In the genomic region with DNA sequence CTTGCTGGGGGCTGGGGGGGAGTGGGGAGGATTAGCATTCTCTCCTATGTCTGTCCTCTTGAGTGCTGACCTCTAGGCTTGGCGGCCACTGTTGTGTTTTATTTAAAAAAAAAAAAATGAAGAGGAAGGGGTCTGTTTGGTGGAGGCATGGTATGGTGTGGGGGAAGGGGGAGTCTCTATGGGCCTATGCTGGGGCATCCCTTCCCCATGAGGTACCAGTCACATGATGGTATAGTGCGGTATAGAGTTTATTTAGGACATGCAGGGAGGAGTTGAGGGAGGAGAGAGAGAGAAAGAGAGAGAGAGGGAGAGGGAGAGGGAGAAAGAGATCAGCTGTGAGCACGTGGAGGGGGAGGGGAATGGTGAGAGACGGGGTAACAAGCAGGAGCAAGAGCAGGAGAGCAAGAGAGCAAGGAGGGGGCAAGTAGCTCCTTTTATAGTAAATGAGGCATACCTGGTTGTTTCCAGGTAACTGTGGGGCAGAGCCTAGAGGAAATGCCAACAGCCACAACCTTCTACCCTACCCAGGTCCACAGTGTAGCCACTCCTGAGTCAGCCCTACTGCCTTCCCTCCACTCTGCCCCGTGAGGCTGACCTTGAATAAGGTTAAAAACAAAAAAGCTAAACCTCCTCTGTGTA, we compare ENCODE assay signal across 10 mouse cellular contexts. TPM values are rescaled to one million over a fixed set of nuclear protein-coding genes. Genes with fewer than 3 reads are reported as not detected.
DNase-seq lines count a peak whose midpoint lies in the region; ATAC-seq lines count a peak whose summit lies in the region.
"Had no signal": no experiment of that assay in that cellular context is flagged by ENCODE, and none has a peak within 500 bp of the region (broad histone marks: within the 10 kb centered on the region; RNA-seq: fewer than 3 reads in every experiment).

No protein-coding gene starts in this region.

- ATAC-seq in kidney, embryonic 16.5 days (ENCODE audit: low FRiP score, low TSS enrichment): peak; percentile 62
- peak; percentile 32 for ATAC-seq in lung, embryonic 16.5 days (ENCODE audit: low read depth)
- no peak; the same call in 1 of the 2 replicates for ATAC-seq in midbrain, embryonic 11.5 days (ENCODE audit: low FRiP score)
- no peak for ATAC-seq in frontal cortex, adult (ENCODE audit: low TSS enrichment)

- WGBS in kidney, embryonic 16.5 days: 53% methylated on average over 5 of the region's 5 CpGs
- WGBS in lung, embryonic 16.5 days: 25% methylated on average over 5 of the region's 5 CpGs
- WGBS in midbrain, embryonic 11.5 days: 52% methylated on average over 5 of the region's 5 CpGs

- no peak overlapping the region for H3K9ac ChIP-seq in kidney, embryonic 16.5 days (replicated peaks; ENCODE audit: low read length)
- no peak overlapping the region for H3K9ac ChIP-seq in lung, embryonic 16.5 days (ENCODE audit: low read length)
- H3K9ac ChIP-seq in midbrain, embryonic 11.5 days (ENCODE audit: low read length): no peak overlapping the region
- H3K9ac ChIP-seq: heart, embryonic 15.5 days; limb, embryonic 12.5 days had no signal

- H3K9me3 ChIP-seq in kidney, embryonic 16.5 days (ENCODE audit: low read length): no peaks in the 10 kb centered on the region
- no peaks in the 10 kb centered on the region for H3K9me3 ChIP-seq in lung, embryonic 16.5 days (ENCODE audit: control insufficient read depth, low read length)
- no peaks in the 10 kb centered on the region for H3K9me3 ChIP-seq in midbrain, embryonic 11.5 days (ENCODE audit: control insufficient read depth, low read length)
- H3K9me3 ChIP-seq: heart, embryonic 15.5 days; limb, embryonic 12.5 days had no signal

- peak overlapping the region; percentile 65; the same call in 1 of the 2 replicates for H3K27ac ChIP-seq in kidney, embryonic 16.5 days (ENCODE audit: low read length)
- H3K27ac ChIP-seq in lung, embryonic 16.5 days (ENCODE audit: low read length): peak overlapping the region; percentile 88
- H3K27ac ChIP-seq in midbrain, embryonic 11.5 days (ENCODE audit: low read depth, low read length): no peak overlapping the region
- H3K27ac ChIP-seq: heart, embryonic 15.5 days; limb, embryonic 12.5 days had no signal

- H3K4me3 ChIP-seq in kidney, embryonic 16.5 days (ENCODE audit: low read length): no peak overlapping the region
- no peak overlapping the region for H3K4me3 ChIP-seq in lung, embryonic 16.5 days (ENCODE audit: low read length)
- no peak overlapping the region for H3K4me3 ChIP-seq in midbrain, embryonic 11.5 days (ENCODE audit: low read depth, low read length)
- H3K4me3 ChIP-seq: heart, embryonic 15.5 days; limb, embryonic 12.5 days had no signal

- peaks cover 42% of the 10 kb centered on the region for H3K4me1 ChIP-seq in kidney, embryonic 16.5 days (ENCODE audit: insufficient read depth, low read length)
- H3K4me1 ChIP-seq in lung, embryonic 16.5 days (replicated peaks; ENCODE audit: control insufficient read depth, insufficient read depth, low read length): peaks cover 30% of the 10 kb centered on the region
- H3K4me1 ChIP-seq in midbrain, embryonic 11.5 days (ENCODE audit: control insufficient read depth, insufficient read depth, low read length): no peaks in the 10 kb centered on the region
- H3K4me1 ChIP-seq: heart, embryonic 15.5 days had no signal

- peak; percentile 33 to 41 for DNase-seq in urinary bladder, postnatal 36 days (ENCODE audit: low spot score in 2 of 2)
- no peak for DNase-seq in urinary bladder, postnatal 25 days (ENCODE audit: low spot score)
- DNase-seq in midbrain, embryonic 11.5 days (ENCODE audit: low spot score, missing footprints): no peak
- DNase-seq in retina, postnatal 1 day: no peak
- DNase-seq: cerebellum, adult 9-11 months had no signal

- no peaks in the 10 kb centered on the region for H3K27me3 ChIP-seq in kidney, embryonic 16.5 days (ENCODE audit: insufficient read depth, low read length)
- no peaks in the 10 kb centered on the region for H3K27me3 ChIP-seq in lung, embryonic 16.5 days (ENCODE audit: control insufficient read depth, insufficient read depth, low read depth, low read length)
- H3K27me3 ChIP-seq in midbrain, embryonic 11.5 days (ENCODE audit: control insufficient read depth, insufficient read depth, low read length): no peaks in the 10 kb centered on the region
- H3K27me3 ChIP-seq: heart, embryonic 15.5 days; limb, embryonic 12.5 days had no signal

- H3K4me2 ChIP-seq in kidney, embryonic 16.5 days (replicated peaks; ENCODE audit: low read depth, low read length): 0 out of 2 replicates have a peak overlapping the region, but pooled peaks have one; percentile 3
- H3K4me2 ChIP-seq in lung, embryonic 16.5 days (ENCODE audit: low read depth, low read length): peak overlapping the region; percentile 30
- H3K4me2 ChIP-seq in midbrain, embryonic 11.5 days: no peak overlapping the region
- H3K4me2 ChIP-seq: heart, embryonic 15.5 days; limb, embryonic 12.5 days had no signal

- no peaks in the 10 kb centered on the region for H3K36me3 ChIP-seq in kidney, embryonic 16.5 days (ENCODE audit: insufficient read depth, low read length)
- no peaks in the 10 kb centered on the region for H3K36me3 ChIP-seq in lung, embryonic 16.5 days (ENCODE audit: control insufficient read depth, insufficient read depth, low read length)
- H3K36me3 ChIP-seq in midbrain, embryonic 11.5 days (ENCODE audit: control insufficient read depth, insufficient read depth, low read length): no peaks in the 10 kb centered on the region
- H3K36me3 ChIP-seq: heart, embryonic 15.5 days; limb, embryonic 12.5 days had no signal

RNA-seq across cellular contexts. Expression of gene 0610040J01Rik, which starts 15.4 kb away (rescaled TPM):
- polyA plus RNA-seq in kidney, embryonic 16.5 days (2015; fragmentation: Nextera tagmentation; extraction: Ambion mirVana): 63.1 and 66.3 TPM in 2 replicates
- polyA plus RNA-seq in lung, embryonic 16.5 days (2015; fragmentation: Nextera tagmentation; extraction: Ambion mirVana): 26.7 and 27.7 TPM in 2 replicates
- polyA plus RNA-seq in midbrain, embryonic 11.5 days (2014; fragmentation: Nextera tagmentation; extraction: Ambion mirVana): 0.90 and 0.96 TPM in 2 replicates

Comparison
In these comparisons a context has a peak if more than half of its experiments do, and no peak if none do; other contexts are left out.
1. DNase-seq: peak in urinary bladder, postnatal 36 days (2 of 2); none in urinary bladder, postnatal 25 days (single experiment), midbrain, embryonic 11.5 days (single experiment) and retina, postnatal 1 day (single experiment).
2. ATAC-seq: peak in kidney, embryonic 16.5 days (single experiment) and lung, embryonic 16.5 days (single experiment); none in midbrain, embryonic 11.5 days (single experiment) and frontal cortex, adult (single experiment).
3. RNA of gene 0610040J01Rik, which starts 15.4 kb away (polyA plus RNA-seq): 63.1 to 66.3 TPM in kidney, embryonic 16.5 days and 26.7 to 27.7 TPM in lung, embryonic 16.5 days; 0.90 to 0.96 TPM in midbrain, embryonic 11.5 days; every median in the first group is over 10 times any median in the second.